Mouse (Mus musculus) spleen, adult 2 months (tissue): ENCODE data around the gene Itpr1.

Source experiments
- CTCF ChIP-seq: fragments of 200-500 bp; IDR thresholded peaks from 2 replicates; pipeline ENCODE4 v1.5.1; 2011; ENCODE audit warnings: mild to moderate bottlenecking, inconsistent platforms; ENCODE audit not compliant: insufficient read depth, insufficient read length, insufficient replicate concordance; ENCODE audit errors: extremely low read depth
- POLR2A ChIP-seq: fragments of 200-500 bp; IDR thresholded peaks from 2 replicates; pipeline ENCODE4 v1.6.1; 2011; ENCODE audit warnings: low read depth, low read length, inconsistent platforms

DNA sequence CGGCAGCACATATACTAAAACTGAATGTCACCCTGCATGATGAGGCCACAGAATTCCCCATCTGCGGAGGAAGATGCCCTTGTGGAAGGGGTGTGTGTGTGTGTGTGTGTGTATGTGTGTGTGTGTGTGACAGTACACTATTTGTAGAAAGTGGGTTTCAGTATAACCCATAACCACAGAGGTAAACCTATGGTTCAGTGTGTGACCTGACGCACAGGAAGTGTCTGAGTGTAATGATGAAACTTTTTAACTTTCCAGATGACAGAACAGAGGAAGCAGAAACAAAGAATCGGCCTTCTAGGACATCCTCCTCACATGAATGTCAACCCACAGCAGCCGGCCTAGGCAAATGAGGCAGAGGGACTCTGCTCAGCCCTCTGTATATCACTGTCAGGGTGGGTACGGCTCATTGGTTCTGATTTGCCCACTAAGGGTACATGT lies 336.6 kb downstream of the Itpr1 start:
- TF ChIP-seq CTCF = no peak
- TF ChIP-seq POLR2A = no peak
